Mouse (Mus musculus): ENCODE results near the gene Vmn2r82. TPM values are rescaled to one million over a fixed set of nuclear protein-coding genes. Genes with fewer than 3 reads are reported as not detected.
"Not testable (repeated sequence)": the region's sequence is repeated elsewhere in the genome, so short reads cannot be mapped to it uniquely, and the experiment has no call there.

Gene Vmn2r82
- total RNA-seq (2021), result not detected
- long read RNA-seq, result 0 reads

DNA sequence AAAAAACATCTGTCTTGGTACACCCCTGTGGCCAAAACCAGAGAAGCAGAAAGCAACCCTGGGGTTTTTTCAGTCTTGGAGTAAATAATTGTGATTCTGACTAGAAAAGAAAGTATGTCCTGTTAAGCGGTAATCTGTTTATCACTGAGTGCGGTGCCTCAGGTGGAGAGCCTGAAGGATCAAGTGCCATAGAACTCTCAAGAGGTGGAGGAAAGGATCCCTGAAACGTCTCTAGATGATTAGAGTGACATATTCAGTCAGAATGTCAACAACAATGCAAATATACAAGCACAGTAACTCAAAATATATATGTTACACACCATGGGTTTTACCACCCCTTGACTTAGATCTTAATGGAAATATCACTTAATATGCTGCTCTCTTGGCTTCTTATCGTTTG lies at the start of gene Vmn2r82:
Gene Vmn2r82, plus strand, starts transcription at position 301 of the 400 bp plus-strand sequence.
- DNase-seq (ENCODE audit: low spot score in 2 of 2), result not testable (repeated sequence)

DNA sequence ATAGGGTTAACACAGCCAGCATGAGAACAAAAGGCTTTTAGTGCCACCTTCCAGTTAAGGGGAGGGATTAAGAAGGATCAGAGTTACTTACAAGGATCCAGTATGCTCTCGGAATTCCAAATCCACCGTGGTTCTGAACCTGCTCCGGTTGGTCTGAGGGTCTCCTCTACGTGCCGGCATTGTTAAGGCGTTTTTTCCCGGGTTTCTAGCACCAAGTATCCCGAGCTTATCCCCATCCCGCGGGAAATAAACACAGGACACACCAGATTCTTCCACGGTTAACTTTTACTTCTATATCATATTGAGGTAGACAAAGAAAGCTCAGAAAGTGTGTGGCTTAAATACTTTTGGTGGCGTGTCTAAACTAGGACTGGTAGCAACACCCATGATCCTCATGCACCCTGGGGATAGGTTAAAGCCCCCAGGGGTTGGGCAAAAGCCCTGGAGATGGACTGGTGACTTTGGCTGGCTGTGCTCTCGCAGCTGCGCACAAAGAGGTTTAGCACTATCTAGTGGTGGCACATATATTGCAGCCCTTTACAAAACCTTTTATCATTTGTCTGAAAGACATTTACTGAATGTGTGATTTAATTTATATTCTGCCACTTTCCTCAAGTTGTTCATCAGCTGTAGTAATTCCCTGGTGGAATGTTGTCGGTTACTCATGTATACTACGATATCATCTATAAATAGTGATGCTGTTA lies 34.1 kb upstream of the Vmn2r82 start:
- DNase-seq (ENCODE audit: low spot score in 2 of 2), result not testable (repeated sequence)

DNA sequence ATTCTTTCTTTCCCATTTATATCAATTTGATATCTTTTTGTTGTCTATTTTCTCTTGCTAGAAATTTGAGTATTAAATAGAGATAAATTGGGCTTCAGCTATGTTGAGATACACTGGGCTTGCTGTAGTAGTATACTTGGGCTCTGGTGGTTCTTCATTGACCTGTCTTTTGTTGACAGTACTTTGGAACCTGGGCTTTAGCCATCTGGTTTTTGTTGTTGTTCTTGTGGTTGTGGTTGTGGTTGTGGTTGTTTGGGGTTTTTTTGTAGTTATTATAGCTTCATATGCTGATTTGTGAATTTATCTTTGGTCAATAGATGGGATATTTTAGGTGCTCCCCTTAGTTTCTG lies 33.6 kb upstream of the Vmn2r82 start:
- DNase-seq (ENCODE audit: low spot score in 2 of 2), result no peak

DNA sequence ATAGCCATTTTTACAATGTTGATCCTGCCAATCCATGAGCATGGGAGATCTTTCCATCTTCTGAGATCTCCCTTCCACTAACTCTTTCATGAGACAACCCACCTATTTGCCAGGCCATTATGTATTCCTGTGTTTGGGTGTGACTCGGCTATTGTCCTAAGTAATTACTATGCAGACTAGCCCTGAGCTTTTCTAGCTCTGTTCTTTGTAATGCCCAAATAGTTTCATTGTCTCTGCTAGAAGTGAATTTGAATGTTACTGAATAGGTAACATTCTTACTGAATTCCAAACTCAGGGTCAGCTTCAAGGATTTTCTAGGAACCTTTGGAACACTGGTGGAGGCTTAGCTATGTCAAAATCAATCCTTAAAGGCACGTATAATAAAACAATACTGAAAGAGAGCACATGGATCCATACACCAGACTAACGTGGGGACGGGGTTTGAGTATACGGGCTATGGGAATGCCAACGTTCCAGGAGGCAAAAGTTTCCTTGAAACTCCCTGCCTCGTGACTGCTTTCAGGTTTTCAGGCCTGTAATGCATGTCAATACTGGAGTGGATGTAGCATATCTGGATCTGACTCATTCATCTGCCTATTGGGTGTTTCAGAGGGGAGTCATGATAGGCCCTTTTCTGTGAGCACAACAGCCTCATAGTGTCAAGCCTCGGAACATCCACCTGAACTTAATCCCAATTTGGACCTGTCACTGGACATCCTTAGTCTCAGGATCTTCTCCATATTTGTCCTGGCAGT lies 43.8 kb downstream of the Vmn2r82 start:
- not testable (repeated sequence) for DNase-seq (ENCODE audit: low spot score in 2 of 2)

DNA sequence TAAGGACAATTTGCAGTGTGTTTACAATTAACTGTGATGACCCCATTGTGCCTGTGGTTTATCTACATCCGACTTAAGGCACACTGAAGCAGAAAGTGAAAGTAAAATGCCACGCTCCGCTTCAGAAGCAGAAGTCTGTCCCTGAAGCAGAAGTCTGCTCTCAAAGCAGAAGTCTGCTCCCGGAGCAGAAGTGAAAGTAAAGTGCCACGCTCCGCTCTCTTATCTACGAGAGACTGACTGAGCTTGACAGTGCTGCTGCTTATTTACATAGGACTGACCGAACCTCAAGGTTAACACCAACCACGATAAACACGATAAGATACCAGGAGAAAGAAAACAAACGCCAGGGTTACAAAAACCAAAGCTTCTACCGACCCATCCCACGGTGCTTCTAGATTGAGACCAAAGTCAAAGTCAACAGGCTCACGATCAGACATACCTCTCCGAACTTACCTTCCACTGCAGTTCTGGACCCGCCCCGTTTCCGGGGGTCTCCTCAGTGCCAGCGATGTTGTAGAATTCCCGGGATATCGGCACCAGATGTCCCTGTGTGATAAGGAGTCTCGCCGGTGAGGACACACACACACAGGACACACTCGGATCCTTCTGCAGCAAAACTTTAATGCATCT lies 60.9 kb downstream of the Vmn2r82 start:
- DNase-seq (ENCODE audit: low spot score in 2 of 2), result no peak

DNA sequence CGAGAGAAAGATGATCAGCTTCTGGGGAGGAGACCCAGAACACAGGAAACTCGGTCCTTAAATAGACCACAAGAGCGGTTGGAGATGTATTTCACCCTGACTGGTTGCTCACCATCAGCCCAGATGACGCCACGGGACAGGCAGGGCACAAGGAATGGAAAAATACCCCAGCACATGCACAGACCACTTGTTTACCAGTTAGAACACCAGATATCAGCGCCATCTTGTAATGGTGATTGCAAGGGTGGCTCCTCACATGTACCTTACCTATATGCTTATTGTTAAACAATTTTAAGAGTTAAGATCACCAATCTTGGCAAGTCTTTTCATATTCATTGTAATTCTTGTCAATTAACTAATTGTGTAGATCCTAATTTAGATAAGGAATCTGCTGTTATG lies 61.5 kb downstream of the Vmn2r82 start:
- DNase-seq (ENCODE audit: low spot score in 2 of 2), result not testable (repeated sequence)

DNA sequence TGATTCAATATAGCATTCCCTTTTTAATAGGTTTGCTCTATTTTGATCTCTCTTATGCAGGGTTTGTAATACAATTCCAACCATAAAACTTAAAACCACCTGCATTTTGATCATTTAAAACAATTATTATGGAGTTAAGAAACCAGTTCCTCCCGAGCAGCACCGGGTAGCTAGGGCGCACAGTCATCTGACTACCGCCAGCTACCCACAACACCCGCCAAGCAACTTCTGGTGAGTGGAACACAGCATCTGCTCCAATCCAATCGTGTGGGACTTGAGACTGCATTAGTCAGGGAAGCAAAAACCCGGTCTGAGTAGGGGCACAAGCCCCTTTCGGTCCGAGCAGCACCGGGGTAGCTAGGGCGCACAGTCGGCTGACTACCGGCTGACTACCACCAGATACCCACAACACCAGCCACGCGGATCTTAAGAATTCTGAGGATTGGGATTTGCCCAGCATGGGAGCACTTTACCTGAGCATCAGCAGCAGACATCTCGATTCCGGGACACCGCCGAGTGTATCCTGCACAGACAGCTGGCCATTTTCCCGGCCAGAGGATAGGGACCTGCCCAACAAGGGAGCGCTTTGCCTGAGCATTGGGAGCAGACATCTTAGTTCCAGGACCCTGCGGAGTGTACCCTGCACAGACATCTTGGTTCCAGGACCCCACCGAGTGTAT lies 79.0 kb downstream of the Vmn2r82 start:
- not testable (repeated sequence) for DNase-seq (ENCODE audit: low spot score in 2 of 2)

Other genes starting within 250 kb of the Vmn2r82 start
- gene Vmn2r80, start 207.8 kb upstream of the Vmn2r82 start, total RNA-seq (2021), result not detected
- gene Vmn2r81, start 108.8 kb upstream of the Vmn2r82 start, total RNA-seq (2021), result not detected
- gene Vmn2r83, start 112.2 kb downstream of the Vmn2r82 start, total RNA-seq (2021), result not detected
- gene Plpp2, start 177.3 kb downstream of the Vmn2r82 start, total RNA-seq (2021), result 1 to 10 TPM; 4.0 to 4.3 TPM
- gene Mier2, start 198.7 kb downstream of the Vmn2r82 start, total RNA-seq (2021), result 10 to 100 TPM; 52.1 to 56.3 TPM
- gene Theg, start 230.8 kb downstream of the Vmn2r82 start, total RNA-seq (2021), result not detected

Measured in layer of hippocampus, postnatal 10 days (tissue).